Mouse (Mus musculus): ENCODE data around the gene Dnaja4.
A peak's percentile ranks its signal among the peaks of the same experiment; 100 is the strongest.
"Not testable (repeated sequence)": the region's sequence is repeated elsewhere in the genome, so short reads cannot be mapped to it uniquely, and the experiment has no call there.

Gene Dnaja4

DNA sequence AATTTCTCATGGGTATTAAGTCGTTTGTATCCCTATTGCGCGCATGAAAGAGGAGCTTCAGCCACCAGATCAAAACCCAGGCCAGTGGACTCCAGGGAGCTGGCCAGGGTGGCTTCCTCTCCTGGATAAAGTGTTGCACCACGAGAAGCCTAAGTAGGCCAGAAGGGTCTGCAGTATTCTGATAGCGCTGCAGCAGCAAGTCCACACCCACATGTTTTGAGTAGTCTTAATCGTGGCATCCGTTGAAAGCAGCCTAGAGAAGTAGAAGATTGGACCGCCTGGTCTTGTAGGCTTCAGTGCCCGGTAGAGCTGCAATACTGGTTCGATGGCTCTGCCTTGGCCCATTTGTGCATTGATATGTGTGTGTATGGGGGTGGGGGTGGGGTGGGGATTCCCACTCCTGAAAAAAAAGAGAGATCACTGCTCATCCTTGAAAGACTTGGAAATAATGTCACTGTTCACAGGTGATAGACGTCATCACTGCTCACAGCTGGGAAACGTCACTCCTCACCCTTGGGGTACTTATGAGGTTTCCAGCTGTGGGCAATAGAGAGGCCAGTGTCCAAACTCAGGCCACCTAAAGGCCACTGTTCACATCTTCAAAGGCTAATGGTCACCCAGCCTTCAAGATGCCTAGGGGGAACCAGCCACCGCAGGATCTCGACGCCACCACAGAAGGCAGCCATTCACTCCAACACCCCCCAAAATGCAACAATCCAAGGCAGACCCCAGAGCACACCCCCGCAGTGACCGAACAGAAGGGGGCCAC lies at the start of gene Dnaja4:
Gene Dnaja4 (plus strand): TSS at position 556 of the 769 bp plus-strand sequence.
- peak; percentile 46 to 72 for DNase-seq (ENCODE audit: low spot score in 2 of 2)

DNA sequence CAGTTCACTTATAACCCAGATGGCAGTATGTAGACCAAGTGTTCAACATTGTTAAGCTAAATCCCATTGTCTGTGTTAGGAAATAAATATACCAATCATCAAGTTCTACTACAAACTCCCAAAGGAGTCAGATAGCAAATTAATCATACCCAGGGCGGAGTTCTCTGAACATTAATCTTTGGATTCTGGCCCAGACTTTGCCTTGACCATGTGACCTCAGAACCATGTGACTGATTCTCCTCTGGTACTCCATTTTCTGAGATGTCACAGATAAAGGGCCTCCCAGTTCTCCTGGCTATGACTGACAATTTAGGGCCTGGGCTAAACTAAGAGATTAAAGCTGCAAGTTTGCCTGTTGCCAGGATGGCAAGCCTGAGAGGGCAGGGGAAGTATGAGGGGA lies 49.3 kb upstream of the Dnaja4 start:
- DNase-seq (ENCODE audit: low spot score in 2 of 2), result no peak

DNA sequence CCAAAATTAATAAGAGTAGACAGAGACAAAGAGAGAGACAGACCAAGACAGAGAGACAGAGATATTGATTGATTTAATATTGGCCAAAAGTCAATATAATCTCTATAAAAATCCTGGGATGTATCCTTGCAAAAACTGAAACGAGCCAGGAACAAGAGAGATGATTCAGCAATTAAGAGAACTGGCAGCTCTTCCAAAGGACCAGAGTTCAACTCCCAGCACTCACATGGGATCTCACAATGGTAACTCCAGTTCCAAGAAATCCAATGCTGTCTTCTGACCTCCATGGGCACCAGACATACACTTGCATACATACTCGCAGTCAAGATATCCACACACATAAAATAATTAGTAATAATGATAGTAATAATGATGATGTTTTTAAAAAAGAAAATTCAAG lies 45.9 kb upstream of the Dnaja4 start:
- DNase-seq (ENCODE audit: low spot score in 2 of 2), result no peak

DNA sequence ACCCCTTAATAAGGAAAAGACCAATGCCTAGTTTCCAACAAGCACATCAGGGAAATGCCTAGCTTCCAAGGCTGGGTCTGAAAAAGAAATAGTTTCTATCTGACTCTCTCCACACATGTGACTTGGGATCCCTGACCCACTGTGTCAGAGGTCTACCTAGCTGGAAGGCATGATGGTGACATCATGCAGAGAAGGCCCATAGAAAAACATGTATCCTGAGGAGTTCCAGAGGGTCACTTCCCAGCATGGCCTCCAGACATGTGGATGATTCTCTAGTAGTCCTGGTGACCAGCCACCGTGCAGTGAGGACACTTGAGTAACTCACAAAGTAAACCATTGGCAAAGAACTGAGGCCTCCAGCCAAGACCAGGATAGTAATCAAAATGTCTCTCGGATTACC lies 42.8 kb upstream of the Dnaja4 start:
- no peak for DNase-seq (ENCODE audit: low spot score in 2 of 2)

DNA sequence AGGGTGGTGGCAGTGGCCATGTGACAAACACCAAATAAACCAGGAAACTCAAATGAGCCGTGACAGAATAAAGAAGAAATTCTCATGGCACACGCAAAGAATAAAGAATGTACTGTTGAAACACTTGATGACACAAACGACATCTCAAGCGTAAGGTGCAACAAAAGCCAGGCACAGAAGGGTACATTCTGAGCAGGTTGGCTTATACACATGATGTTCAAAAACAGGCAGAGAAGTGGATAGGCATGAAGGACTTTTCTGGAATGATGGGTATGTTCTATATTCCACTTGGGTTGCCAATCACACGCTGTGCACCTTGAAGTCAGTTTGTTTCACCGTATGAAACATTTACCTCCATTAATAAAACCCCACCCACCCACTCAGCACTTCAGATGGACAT lies 42.3 kb upstream of the Dnaja4 start:
- no peak for DNase-seq (ENCODE audit: low spot score in 2 of 2)

DNA sequence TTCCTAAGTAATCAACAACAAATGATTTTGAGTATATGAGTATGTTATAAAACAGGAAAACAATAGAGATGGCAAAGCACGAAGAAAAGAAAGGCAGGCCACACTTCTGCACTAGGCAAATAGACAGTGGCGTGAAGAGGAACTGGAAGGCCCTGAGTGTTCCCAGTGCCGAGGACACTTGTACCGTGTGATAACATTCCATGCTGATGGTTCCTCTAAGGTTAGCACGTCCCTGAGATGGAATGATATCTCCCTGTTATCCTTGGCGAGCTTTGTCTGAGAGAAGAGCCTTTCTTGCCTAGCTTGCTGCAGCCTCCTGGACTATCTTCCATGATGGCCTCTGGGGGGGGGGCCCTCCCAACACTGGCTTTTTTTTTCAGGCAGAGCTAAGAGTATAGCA lies 39.9 kb upstream of the Dnaja4 start:
- no peak for DNase-seq (ENCODE audit: low spot score in 2 of 2)

DNA sequence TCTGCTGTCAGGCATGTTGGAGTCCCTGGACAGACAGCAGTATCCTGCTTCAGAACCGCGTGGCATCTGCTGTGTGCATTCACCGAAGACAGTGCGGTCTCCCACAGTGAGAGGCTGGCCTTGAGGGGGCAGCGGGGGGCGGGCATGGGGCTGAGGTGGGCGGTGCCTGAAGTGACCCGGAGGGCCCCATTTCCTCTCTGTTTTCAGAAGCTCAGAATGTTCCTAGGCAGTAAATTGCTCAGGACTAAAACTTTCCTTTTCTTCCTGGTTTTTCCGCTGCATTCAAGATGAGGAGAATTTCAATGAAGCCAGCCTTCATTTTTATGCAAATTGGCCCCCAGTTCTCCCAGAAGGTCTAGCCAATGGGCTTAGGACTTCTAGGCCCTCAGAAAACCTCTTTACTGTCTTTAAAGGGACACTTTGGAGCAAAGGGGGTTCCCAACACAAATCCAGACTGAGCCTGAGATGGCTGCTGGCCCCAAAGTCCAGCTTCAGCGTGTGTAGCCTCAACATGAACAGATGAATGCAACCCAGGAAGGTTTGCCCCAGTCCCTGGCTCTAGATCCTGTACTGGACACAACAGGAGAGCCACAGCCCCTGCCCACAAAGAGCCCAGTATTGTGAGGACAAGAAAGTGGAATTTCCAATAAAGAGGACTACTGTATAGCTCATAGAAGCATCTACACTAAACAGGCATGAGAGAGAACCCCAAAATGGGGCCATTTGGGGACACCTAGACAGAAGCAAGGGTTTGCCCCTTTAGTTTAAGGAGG lies 36.9 kb upstream of the Dnaja4 start, which contains the start of gene Acsbg1:
Gene Acsbg1 (minus strand): TSS at position 266 of the 773 bp plus-strand sequence.
- no peak for DNase-seq (ENCODE audit: low spot score in 2 of 2)

DNA sequence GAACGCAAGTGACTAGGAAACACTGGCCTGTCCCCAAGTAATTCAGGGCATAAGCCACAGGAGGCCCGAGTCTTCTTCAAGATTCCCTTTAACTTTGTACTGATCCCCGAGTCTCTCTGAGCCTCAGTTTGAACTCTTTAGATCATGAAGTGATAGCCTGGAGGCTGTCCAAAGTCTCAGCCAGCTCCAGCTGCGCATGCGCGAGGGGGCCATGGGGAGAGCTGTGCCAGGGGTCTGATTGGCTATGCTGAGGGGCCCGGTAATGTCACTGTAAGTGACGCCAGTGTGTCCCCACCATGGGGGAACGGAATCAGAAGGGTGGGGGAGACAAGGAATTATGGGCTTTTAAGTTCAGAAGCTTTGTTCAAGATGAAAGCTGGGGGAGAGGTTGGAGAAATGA lies 34.3 kb upstream of the Dnaja4 start:
- DNase-seq (ENCODE audit: low spot score in 2 of 2), result no peak

DNA sequence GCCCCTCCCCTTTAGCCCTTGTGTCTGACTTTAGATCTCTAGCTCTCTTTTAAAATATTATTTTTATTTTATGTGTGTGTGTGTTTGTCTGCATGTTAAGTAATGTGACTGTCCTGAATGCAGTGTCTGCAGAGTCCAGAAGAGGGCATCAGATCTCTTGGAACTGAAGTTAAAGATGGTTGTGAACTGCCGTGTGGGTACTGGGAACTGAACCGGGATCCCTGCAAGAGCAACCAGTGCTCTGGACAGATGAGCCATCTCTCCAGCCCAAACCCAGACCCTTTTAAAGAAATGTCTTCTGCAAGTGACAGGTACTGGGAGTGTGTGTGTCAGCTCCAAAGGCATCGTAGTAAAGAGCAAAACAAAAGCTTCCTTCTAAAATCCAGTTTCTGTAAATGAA lies 32.6 kb upstream of the Dnaja4 start:
- no peak for DNase-seq (ENCODE audit: low spot score in 2 of 2)

DNA sequence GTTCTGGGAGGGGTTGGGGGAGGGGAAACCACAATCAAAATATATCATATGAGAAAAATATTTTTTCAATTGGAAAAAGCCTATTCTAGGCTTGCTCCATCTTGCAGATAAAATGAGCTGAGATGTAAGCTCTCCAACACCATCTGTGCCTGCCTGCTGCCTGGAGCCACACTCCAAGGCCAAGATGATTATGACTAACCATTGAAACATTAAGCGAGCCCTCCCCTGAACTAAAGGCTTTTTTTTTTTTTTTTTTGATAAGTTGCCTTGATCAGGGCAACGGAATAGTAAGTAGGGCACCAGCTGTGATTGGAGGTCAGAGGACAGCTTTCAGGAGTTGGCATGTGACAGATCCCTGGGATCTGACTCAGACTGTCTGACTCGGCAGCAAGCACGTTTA lies 30.2 kb upstream of the Dnaja4 start:
- DNase-seq (ENCODE audit: low spot score in 2 of 2), result no peak

DNA sequence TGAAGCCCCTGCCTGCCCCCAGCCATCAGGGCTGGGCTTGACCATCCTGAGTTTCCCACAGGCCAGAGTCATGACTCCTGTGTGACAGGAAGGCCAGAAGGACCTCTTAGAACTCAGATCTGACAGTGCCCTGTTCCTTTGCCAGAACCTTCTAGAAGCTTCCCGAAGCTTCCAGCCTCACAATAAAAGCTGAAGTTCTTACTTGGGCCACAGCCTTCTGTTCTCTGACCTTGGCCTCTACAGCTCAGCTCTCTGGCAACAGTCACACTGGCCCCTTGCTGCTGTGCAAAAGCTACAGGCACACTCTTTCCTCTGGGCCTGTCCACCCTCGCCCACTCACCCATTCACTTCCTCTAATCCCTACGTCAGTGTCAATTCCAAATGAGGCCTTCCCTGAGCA lies 26.7 kb upstream of the Dnaja4 start:
- DNase-seq (ENCODE audit: low spot score in 2 of 2), result no peak

DNA sequence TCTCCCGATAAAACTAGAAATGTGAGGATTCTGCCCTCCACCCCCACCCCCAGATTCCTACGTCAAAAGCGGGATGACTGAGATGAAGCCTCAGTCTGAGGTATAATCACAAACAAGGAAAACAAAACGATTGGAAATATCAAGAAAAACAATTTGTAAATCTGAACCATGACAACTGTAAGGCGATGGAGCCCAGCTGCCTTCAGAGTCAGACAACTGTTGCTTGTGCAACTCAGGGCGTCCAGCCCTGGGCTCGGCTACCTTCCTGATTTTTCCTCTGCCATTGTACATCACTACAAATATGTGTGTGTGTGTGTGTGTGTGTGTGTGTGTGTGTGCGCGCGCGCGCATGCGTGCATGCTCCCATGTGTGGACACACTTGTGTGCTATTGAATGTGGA lies 24.8 kb upstream of the Dnaja4 start:
- DNase-seq (ENCODE audit: low spot score in 2 of 2), result no peak

DNA sequence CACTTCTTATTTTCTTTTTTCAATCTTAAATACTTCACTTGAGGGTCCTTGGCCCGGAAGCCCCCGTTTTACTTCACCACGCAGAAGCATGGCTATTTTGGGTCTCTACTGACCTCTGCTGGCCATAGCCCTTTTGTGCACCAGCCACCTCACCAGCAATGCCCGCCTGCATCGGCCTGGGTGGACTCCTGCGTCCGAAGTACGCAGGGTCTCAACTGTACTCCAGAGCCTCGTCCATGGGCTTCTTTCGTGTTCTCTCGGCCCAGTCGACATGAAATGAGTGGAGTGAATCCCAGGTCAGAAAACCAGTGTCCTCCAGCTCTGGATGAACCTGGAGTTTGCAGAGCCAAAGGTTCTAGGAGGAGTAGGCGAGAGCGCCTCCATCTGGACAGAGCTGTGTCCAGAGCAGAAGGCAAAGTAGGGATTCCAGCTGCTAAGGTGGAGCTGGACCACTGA lies 22.1 kb upstream of the Dnaja4 start:
- peak; percentile 34 to 35 for DNase-seq (ENCODE audit: low spot score in 2 of 2)

DNA sequence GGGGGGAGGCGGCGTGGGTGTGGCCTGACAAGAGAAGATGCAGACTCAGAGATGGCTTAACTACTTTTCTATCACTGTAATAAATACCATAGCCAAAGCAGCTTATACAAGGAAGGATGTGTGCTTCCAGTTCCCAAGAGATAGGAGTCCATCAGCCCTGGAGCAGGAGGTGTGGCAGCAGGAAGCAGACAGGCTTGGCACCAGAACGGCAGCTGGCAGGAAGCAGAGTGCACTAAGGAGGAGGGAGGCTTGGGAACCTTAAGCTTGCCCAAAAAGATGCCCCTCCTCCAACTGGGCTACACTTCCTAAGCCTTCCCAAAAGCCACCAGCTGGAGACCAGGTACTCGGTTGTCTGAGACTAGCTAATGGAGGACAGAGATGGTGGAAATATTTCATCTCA lies 15.8 kb upstream of the Dnaja4 start:
- DNase-seq (ENCODE audit: low spot score in 2 of 2), result no peak

DNA sequence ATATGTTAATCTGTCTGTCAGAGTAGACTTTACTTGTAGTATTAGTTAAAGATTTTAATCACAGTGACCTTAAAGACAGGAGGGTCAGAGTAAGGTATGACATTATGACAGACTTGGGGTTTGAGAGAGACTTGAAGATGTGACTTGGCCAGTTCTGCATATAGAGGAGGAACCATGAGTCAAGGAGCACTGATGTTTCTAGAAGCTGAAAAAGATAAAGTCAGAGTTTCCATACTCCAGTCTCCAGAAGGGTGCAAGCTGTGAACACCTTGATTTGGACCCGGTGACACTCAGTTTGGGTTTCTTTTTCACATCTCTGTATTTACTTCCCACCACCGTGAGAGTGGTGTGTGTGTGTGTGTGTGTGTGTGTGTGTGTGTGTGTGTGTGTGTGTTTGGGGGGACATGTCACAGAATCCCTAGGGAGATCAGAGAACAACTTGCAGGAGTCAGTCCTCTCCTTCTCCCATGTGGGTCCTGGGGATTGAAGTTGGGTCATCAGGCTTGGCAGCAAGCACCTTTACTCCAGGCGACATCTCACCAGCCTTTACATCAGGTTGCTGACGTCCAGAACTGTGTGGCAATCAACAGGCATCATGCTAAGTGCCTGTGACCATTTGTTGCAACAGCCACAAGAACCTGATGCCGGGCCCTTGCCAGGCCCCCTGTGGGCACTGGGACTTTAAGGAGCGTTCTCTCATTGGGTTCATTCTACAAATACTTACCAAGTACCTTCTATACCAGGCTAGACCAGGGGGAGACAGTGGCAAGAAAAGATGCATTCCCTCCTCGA lies 14.7 kb upstream of the Dnaja4 start:
- no peak for DNase-seq (ENCODE audit: low spot score in 2 of 2)

DNA sequence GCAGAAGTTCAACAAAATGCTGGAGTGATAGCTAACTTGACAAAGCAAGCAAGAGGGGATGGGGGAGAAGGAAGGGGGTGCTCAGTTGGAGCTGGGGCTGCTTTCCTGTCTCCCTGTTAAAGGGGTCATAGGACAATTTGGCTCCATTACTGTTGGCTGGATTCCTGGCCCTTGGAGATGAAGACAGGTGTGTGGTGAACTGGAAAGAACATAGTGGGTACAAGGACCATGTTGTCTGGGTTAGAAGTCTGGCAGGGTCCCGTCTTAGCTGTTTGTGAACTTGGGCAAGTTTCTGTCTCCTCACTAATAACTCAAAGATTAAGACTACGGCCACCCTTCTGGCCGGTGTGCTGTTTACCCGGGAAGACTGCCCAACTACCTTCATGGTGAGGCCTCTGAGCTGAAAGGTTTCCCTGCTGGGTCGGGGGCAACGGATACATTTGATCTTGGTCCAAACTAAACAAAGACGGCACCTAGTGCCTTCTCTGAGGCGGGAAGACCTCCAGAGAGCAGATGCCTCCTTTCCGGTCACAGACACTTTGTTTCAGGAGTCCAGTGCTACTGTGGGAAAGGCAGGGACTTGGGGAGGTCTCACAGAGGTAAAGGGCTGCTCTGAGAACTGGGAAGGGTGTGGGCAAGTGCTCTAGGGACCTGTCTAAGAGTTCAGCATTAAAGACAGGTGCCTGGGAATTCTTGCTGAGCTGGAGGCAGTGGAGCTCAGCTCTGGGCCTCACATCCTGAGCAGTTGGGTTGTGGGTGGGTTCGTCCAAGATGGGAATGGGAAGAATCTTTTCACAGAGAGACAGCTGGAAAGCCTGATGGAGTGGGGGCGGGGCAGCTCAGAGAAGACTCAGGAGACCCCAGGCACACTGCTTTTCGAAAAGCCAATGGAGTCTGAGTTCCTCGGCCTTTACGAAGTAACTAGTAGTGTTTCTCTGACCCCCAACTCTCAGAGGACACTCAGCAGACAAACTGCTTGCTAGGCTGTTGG lies 11.1 kb upstream of the Dnaja4 start:
- no peak for DNase-seq (ENCODE audit: low spot score in 2 of 2)

DNA sequence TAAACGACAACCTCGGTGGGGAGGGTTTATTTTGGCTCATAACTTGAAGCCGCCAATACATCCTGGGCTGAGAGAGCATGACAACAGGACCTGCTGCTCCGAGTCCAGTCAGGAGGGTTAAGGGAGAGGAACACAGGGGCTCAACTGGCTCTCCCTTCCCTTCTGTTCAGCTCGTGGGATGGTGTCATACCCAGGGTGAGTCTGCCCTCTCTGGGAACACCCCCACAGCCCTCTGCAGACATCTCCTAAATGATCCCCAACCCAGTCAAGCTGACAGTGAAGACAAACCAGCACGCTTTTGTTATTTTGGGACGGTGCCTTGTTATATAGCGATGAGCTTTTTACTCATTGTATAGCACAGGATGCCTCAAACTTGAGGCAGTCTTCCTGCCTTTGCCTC lies 9.2 kb upstream of the Dnaja4 start:
- DNase-seq (ENCODE audit: low spot score in 2 of 2), result no peak

DNA sequence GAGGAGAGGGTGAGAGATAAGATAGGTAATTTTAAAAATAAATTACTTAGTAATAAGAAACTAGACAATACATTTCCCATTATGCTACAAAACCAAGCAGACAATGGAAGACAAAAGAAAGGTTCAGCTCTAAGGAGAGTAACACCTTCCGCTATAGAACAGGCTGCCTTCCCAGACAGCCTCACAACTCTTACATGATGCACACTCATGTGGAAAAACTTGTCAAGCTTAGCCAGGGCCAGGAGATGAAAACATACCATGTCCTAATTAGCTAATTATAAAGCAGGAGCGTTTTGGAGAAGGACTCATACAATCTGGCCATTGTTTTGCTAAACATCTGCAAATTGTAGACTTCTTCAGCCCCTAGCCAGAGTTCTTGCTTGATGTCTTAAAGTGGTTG lies 8.0 kb upstream of the Dnaja4 start:
- not testable (repeated sequence) for DNase-seq (ENCODE audit: low spot score in 2 of 2)

DNA sequence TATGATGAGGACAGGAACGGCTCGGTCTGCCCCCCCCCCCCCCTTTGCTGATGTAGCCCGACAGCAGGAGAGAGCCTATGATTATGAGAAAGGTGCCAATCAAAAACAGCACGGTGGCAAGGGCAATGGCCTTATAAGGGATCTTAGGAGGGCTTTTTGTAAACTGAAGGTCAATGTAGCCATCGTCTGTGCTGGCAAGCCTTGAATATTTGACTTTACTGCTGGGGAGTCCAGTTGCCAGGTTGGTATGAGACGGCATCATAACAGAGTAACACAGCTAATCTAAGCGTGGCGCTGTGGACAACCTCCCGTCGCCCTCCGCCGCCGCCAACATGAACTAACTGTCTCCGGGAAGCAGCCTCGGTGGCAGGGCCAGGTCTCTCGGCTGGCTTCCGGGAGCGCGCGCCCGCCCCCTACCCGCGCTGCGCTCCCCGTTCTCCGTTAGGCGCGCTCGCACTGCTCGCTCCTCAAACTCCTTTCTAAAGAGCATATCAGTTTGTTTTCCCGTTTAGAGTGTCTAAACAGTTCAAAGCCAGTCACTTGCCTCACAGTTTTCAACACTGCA lies 7.3 kb upstream of the Dnaja4 start:
- not testable (repeated sequence) for DNase-seq (ENCODE audit: low spot score in 2 of 2)

DNA sequence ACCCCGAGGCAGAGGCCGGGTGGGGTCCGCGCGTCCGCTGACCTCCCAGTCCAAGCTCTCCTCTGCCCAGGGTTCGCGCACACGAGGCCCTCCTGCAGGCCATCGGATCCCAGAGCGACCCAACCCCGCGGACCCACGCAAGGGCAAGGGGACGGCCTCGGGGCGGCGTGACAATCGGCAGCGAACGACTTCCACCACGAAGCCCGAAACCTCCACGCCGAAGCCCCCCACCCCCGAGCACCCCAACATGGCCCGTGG lies 343 bp downstream of the Dnaja4 start:
- DNase-seq (ENCODE audit: low spot score in 2 of 2), result no peak
